Mouse (Mus musculus) adrenal gland, postnatal 36 days (tissue): Measurements from ENCODE around the gene Tmem40. TPM values are rescaled to one million over a fixed set of nuclear protein-coding genes. Genes with fewer than 3 reads are reported as not detected.

Experiments
- DNase-seq, 2 experiments: peaks; one replicate each; pipeline ENCODE4 v3.0.0; 2021; ENCODE audit warnings: mixed read lengths in 1 of 2
- total RNA-seq, 2 experiments: library from RNA; stranded (reverse); gene quantifications; 2 replicates each; pipeline ENCODE4 v1.2.3; 2021

Tmem40 gene
- total RNA-seq, 2 experiments from 2014 or later: 0.33 TPM; not detected in 1

DNA sequence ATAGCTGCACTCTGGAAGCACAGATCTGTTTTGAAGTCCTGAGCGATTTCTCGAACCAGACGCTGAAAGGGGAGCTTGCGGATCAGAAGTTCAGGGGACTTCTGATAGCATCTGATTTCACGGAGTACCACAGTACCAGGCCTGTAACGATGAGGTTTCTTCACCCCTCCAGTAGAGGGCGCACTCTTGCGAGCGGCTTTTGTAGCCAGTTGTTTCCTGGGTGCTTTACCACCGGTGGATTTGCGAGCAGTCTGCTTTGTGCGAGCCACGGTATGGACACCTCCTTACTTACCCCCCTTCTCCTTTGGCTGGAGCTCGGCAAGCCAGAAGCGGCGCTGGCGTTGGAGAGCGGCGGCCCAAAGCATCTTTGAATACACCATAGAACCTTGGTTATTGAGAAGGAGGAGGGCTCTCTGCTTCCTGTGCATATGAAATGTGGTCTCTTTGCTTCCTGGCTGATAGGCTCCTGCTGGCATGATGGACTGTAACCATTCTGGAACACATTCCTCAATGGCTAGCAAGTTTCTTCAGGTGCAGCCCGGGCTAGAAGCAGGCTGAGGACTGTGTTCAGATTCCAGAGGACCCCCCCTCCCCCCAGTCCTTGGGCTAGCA is 8.0 kb upstream of the Tmem40 start:
- DNase-seq: no peak

DNA sequence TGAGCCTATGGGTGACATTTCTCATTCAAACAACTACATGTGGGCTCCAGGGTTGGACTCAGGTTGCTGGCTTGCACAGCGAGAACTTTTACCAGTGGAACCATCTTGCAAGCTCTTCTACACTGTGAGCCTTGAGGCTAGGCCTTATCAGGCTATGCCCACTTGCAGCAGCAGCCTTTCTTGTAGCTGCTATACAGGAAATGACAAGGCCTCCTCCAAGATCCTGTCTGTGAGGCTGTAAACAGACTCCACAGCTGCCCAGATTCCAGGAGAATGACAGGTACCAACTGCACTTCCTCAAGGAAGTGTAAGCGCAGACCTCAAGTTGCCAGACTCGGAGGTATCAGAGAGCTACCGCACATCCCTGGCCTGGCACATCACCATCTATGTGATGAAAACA is 6.0 kb upstream of the Tmem40 start:
- DNase-seq: no peak

DNA sequence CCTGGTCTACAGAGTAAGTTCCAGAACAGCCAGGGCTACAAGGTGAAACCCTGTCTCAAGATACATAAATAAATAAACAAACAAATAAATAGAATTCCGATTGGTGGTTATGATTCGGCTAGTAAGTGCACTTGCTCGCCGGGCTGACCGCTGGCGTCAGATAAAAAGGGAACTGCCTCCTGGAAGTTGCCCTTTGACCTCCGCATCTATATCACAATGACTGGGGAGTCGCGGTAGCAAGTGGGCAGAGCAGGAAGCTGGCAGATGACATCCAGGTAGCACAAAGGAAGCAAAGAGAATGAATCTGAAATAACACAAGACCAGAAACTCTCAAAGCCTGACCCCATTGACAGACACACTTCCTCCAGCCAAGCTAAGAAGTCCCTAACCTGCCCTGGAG is 5.1 kb upstream of the Tmem40 start:
- no peak for DNase-seq

DNA sequence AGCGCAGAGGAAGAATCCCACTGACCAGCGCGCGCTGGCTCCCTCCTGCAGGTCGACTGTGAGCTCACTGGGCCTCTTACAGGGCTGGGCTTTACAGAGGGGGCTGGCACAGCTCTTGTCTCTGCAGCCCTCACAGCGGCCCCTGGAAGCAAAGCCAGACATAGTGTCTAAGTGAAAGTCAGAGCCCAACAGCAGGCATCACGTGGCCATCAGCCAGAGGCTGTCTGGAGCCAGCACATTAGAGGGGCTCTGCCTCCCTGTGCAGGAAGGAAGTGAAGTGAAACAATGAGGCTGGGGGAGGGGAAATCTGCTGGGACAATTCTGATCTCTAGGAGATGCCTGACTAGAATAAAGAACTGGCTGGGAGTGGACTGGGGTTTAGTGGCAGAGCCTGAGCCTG is 2.0 kb upstream of the Tmem40 start:
- DNase-seq: peak; percentile 45 to 71

DNA sequence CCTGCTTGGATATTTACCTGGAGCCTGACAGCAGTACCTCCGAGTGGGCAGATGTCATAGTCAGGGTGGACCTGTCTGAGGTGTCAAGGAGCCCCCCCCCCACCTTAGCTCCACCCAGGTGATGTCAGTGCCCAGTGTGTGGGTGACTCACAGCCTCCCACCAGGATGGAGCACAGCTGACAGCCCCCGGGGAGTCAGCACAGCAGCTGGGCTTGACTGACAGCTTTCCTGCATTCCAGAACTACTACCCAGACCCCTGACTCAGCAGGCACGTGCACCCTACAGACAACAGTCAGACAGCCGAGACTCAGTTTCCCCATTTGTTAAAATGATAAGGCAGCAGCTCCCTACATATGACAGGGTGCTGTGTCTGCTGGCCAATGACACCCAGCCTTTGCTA is 1.2 kb downstream of the Tmem40 start:
- DNase-seq: no peak

DNA sequence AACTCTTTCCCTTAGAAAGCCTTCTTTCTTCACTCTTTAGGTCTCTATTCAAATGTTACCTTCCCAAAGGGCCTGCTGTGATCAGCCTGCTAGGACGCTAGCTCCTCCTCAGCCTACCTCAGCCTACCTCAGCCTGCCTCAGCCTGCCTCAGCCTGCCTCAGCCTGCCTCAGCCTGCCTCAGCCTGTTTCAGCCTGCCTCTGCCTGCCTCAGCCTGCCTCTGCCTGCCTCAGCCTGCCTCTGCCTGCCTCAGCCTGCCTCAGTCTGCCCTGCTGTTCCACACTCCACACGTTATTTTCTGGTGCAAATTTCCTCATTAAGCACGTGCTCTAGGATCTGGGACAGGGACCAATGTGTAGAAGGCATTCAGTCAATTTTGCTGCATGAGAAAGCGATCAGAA is 2.1 kb downstream of the Tmem40 start:
- DNase-seq: no peak

DNA sequence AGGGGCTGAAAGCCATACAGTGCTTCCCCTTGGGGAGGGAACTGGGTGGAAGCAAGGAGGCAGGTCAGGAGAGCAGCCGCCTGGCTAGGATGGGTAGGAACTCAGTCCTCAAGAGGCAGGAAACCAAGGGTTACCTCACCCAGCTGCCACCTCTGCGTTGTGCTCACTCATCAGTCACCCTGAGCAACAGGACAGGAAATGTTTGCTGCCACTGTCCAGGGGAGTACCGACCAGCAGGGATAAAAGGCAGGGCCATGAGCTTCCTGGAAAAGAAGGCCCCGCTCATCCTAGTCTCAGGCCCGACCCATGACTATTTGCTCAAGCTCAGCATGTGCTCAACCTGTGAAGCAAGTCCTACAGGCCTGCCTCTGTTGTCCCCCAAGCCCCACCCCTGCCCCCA is 2.7 kb downstream of the Tmem40 start:
- DNase-seq: no peak

DNA sequence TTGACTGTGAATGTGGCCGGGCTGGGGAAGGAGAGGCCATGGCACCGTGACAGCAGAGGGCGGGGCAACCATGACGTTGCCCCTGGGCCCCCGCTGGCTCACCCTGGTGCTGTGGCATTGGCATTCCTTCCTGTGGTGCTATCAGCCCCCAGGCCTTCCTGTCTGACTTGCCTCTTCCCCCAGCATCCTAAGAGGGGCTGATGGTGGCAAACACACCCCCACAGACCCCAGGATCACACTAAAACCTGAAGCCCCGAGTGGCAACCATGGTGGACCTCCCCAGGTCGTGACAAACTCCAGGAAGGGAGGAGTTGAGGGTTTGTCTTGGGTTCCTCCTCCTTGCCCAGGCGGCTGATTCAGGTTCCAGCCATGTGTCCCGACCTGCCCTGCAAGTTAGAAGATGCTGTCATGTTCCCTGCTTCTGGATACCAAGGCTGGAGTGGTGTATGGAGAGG is 3.2 kb downstream of the Tmem40 start:
- DNase-seq: no peak

DNA sequence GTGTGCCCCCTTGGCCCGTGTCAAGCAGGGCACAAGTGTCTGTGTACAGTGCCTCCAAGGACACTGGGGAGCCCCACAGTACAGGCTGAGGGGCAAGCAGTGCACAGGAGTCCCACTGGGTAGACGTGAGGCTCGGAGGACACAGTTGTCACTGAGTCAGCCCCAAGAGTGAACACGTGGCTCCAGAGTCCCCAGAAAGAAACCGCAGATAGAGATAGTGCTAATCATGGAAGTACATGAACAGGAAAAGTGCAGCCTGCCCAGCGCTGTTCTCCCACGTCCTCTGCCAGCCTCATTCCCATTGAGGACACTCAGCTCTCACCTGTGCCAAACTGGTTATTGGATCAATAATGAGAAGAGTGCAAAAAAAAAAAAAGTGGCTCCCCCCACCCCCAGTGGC is 6.7 kb downstream of the Tmem40 start:
- DNase-seq: no peak

DNA sequence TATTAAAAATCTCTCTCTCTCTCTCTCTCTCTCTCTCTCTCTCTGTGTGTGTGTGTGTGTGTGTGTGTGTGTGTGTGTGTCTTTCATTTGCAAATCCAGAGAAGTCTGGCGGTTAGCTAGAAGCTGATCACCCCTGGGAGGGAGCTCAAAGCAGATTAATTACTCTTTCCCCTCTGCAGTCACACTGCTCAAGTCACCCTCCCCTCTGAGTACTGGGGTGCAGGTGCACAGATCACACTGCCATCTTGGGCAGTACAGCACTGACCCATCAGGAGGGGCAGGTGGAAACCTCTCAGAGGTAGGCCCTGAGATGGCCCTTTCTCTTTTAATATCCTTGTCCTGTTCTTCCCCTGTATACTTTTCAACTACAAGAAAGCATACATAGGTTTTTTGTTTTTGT is 15.9 kb downstream of the Tmem40 start:
- no peak for DNase-seq

DNA sequence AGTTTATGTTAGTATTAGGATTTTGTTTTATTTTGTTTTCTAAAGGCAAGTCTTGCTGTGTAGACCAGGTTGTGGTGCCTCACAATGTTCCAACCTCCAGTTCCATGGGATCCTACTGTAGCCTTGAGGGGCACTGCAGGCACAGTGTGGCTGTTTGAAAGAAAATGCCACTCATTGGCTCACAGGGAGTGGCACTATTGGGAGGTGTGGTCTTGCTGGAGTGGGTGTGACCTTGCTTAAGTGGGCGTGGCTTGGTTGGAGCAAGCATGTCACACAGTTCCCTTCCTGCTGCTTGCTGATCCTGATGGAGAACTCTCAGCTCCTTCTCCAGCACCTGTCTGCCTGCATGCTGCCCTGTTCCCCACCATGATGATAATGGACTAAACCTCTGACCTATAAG is 18.6 kb downstream of the Tmem40 start:
- DNase-seq: peak; percentile 44 to 47

DNA sequence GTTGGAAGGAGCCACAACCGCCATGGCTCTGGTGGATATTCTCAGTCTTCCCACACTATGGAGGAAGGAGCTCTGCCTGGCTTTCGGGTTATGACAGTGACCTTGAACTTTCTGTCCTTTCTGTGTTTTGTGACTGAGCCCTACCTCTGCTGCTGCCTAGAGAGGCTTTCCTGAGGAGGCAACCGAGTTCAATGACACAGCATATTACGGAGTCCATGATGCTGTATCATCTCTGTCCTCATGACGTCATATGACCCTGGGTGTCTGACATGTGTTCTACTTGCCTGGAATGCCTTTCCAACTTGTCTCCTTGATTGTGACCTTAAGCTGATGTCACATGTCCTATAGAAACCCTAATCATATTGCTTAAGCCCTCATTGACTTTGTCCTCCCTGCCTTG is 23.2 kb downstream of the Tmem40 start:
- no peak for DNase-seq

DNA sequence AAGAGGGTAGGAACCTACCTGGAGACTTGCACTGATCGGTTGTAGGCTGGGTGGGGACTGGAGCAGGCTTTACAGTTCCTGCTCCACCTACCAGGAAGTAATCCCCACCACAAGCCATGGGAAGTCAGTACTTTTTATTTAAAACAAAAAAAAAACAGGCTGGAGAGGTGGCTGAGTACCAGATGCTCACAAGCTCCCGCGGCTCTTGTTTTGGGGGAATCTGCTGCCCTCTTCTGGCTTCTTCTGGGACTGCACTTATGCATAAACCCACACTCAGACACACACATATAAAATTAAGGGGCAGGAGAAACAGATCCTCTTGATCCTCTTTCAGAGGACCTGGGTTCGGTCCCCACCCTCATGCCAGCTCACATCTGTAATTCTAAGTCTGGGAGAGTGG is 27.3 kb downstream of the Tmem40 start:
- DNase-seq: peak in 1 of 2 experiments; percentile 57

DNA sequence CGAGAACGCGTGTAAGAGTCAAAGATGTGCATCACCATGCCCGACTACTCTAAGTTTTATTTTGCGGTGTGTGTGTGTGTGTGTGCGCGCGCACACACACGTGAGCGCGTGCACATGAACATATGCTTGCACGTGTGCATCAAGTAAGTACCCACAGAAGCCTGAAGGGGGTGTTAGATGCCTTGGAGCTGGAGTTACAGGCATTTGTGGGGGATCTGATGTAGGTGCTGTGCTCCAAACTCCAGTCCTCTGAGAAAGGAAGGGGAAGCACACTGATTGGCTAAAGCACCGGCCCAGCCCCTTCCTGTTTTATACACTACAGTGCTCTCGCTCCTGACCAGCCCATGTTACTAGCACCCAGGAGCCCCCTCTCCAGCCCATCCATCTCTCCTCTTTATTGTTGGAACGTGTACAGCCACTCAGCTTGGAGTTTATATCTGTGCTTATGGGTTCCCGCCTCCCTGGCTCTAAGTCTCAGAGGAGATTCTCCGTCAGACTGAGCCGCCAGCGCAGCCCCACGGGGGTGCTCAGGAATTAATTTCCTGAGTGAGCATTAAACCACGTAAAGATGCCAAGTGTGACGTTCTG is 29.8 kb downstream of the Tmem40 start:
- no peak for DNase-seq

DNA sequence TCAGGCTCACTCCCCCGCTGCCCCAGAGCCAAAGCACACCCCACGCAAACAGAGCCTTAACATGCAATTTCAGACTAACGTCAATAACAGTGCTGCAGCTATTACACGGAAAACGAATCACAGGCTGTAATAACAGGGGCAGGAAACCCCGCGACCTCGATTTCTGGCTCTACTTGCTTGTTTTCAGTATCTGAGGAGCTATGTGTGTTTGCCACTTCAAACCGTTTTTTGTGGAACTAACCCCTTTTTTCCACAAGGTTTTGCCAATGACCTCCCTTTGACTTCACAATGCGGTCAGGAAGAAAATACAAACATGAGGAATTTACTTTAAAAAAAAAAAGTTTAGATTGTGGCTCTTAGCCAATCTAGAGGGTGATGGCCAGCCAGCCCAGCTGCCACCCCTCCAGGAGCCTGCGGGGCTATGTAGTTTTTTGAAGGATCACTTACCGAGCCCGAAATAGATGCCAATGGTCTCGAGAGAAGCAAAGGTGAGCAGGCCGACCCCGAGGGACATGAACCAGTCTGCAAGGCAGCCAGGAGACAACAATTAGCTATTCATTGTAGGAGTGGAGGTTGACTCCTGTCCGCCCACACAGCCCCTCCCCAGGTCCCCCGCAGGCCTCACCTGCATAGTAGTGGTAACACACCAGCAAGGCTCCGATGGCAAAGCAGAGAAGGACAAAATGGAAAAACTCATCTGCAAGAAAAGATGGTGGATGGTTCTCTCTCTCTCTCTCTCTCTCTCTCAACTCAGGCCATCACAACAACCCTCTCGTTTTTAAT is 31.5 kb downstream of the Tmem40 start:
- DNase-seq: no peak

DNA sequence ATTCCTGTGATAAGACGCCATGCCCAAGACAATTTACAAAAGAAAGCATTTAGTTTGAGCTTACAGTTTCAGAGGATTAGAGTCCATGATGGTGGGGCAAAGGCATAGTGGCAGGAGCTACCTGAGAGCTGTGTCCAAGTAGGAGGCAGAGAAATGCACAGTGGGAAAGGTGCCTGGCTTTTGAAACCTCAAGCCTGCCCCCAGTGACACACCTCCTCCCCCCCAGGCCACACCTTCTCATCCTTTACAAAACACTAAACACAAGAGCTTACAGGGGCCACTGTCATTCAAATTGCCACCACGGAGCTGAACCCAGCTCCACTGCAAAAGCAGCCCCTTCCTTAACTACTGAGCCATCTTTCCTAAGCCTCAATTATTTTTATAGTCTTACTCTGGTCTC is 34.6 kb downstream of the Tmem40 start:
- DNase-seq: no peak

DNA sequence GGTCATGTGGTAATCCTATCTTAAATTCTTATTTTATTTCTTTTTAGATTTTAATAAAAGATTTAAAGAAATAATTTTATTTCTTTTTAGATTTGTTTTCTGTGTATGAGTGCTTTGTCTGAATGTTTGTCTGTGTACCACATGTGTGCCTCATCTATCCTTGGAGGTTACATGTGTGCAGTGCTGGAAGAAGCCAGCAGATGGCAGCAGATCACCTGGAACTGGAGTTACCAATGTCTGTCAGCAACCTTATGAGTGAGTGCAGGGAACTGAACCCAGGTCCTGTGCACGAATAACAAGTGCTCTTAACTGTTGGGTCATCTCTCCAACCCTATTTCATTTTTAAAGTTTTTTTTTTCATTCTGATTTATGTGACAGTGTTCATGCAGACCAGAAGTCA is 35.1 kb downstream of the Tmem40 start:
- DNase-seq: peak; percentile 52 to 66

DNA sequence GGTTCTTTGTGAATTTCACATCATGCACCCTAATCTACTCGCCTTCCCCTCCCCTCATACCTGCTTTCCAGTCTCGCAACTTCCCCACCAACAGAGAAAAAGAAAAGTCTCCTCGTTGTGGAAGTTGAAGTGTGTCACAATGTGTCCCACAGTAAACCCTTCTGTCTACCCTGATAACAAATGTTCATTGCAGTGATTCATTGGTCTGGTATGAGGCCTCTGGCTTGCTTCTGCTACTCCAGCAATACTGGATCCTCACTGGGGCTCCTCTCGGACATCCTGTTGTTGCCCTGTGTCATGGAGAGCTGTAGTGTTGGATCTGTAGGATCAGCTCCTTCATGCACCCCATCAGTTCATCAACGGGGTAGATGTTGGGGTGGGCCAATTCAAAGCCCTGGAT is 40.0 kb downstream of the Tmem40 start:
- peak in 1 of 2 experiments; percentile 63 for DNase-seq

DNA sequence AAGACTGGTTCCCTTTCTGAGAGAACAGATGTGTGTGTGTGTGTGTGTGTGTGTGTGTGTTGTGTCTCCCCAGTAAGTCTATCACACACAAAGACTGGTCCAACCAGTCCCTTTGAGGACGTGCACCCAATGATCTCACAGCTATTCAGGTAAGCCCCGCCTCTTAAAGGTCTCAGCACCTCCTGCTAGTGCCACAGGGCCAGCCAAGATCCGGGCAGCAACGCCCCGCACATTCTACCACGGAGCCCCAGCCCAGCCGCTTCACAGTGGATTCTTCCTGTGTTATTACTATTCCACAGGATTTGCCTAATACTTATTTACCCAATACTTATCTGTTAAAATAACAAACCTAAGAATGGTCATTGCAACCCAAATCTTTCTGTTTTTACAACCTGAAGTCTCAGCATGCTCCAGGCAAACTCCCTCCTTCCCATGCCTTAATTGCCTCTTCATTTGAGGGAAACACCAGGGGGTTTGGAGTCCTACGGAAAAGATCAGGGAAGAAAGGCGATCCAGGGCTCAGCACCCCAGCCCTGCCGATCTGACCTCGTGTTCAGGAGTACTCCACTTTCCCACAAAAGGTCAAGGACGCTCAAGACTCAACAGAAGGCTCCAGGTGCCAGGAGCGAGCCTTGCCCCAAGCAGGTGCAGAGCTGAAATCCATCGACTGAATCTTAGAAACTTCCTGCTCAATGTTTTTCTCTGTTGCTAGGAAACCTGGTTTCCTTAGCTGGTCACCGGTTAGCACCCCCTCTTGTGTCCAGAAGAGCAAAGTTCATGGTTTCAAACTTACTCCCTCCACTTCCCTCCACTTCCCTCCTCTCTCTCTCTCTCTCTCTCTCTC is 44.3 kb downstream of the Tmem40 start:
- DNase-seq: peak; percentile 57 to 67

DNA sequence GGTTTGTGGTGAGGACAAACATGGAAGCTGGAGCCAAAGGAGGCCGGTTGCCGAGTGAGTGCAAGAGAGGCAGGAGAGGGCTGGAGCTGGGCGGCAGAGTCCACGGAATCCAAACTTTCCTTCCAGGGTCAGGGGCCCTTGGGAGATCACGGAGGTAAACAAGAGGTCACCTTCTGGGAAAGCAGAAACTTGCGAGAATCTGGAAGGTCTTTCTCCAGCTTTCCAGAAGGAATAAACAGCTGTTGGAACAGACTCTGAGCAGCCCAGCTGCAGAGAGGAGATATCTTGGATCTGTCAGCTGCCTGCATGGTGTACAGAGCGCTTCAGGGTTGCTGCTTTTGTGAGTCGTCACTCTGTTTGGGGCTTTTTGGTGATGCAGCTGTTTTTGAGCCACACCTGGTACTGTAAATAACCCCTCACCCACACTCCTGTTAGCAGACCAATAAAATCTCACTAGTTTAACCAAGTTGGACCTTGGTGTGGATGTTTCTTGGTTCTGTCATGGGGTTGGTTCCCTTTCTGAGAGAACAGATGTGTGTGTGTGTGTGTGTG is 45.0 kb downstream of the Tmem40 start:
- no peak for DNase-seq

DNA sequence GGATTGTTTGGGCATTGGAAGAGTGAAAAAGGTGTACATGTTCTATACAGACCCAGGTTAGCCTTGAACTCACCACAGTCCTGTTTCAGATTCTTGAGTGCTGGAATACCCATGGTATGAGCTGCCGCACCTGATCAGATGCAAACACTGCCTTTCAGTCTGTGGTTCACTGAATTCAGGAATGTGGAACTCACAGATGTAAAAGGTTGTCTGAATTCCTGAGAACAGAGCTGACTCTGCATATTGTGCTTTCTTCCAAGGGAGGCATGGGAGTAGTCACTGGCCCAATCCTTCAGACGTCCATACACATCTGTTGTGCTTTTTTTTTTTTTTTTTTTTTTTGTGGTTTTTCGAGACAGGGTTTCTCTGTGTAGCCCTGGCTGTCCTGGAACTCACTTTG is 50.9 kb downstream of the Tmem40 start:
- DNase-seq: no peak

DNA sequence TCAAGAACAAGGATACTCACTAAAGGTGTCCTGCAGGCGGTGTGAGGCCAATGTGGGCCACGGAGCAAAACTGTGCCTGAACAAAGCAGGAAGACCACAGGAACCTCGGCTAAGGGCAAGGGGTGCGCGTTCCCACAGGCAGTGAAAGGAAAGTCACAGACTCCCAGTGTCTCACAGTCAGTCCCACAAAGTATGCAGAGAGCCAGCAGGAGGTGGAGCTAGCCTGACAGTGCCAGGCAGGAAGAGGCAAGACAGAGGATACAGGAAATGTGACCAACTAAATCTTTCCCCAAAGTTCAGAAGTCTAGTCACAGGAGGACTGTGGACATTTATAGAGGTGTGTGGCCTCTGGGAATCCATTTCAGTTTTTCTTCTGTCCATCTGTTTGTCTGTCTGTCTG is 59.3 kb downstream of the Tmem40 start:
- peak in 1 of 2 experiments; percentile 32 for DNase-seq
